Mouse (Mus musculus): ENCODE measurements at regions not wholly inside any gene's neighbourhood (a gene's known extent, or its start where the extent isn't known, plus 50 kb on each side); places are given as distances from the start of the nearest gene placed in this dataset.

GRCm38 (mm10) chr13:45239153-45239552 is 150.4 kb upstream of the Mylip start:
- TF ChIP-seq POLR2A (IDR thresholded peaks at IDR 0.05; ENCODE audit: insufficient read length, low read depth) (no peak), E2F4 (IDR thresholded peaks at IDR 0.05; ENCODE audit: insufficient read depth) (no peak), MAX (IDR thresholded peaks at IDR 0.05; ENCODE audit: low read depth) (no peak), TCF12 (IDR thresholded peaks at IDR 0.05; ENCODE audit: insufficient read depth, poor library complexity, severe bottlenecking) (no peak), MYOD1 (IDR thresholded peaks at IDR 0.05; ENCODE audit: control insufficient read depth in 1 of 3, insufficient read length in 2 of 3, low read depth in 2 of 3) (no peak), USF1 (IDR thresholded peaks at IDR 0.05; ENCODE audit: low read depth) (no peak)

All from myocyte (in vitro differentiated cells).